Mouse (Mus musculus): ENCODE data around the gene Mgll.

DNA sequence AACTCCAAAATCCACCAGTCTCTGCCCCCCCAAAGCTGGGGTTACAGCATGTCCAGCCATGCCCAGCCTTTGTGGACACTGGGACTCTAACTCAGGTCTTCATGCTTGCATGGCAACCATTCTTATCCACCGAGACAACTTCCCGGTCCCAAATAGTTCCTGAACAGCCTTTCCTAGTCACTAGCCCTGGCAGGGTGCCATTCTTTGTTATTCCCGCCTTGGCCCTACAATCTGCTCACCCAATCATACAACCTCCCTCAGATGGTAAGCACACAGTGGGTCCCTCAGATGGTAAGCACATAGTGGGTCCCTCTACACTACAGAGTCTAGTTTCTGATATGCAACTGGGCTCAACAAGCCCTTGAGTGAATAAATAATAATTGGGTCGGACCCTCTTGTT is 146.4 kb downstream of the Mgll start:
- no peak for TF ChIP-seq POLR2A (IDR thresholded peaks at IDR 0.05; ENCODE audit: extremely low read depth, insufficient read depth, low read length)
- TF ChIP-seq CTCF (IDR thresholded peaks at IDR 0.05; ENCODE audit: low read depth, low read length) = no peak
